Mouse (Mus musculus) liver, adult 2 months (tissue): ENCODE measurements at regions not wholly inside any gene's neighbourhood (a gene's known extent, or its start where the extent isn't known, plus 50 kb on each side); places are given as distances from the start of the nearest gene placed in this dataset.

Source experiments
- DNase-seq: peaks from one replicate; pipeline ENCODE4 v3.0.0-alpha.2; 2011; ENCODE audit warnings: low read depth, low spot score; ENCODE audit errors: extremely low read depth
- H3K27ac ChIP-seq: fragments of 200-500 bp; replicated peaks from 2 replicates; pipeline ENCODE4 v1.5.1; 2012; ENCODE audit warnings: low read depth, mild to moderate bottlenecking, control low read depth, inconsistent platforms, low read length; ENCODE audit not compliant: insufficient read depth
- H3K27me3 ChIP-seq: fragments of 200-500 bp; 2 replicates; pipeline ENCODE4 v1.6.1; 2012; ENCODE audit warnings: mild to moderate bottlenecking, moderate library complexity, low read length, inconsistent platforms; ENCODE audit not compliant: control insufficient read depth, insufficient read depth
- H3K36me3 ChIP-seq: fragments of 200-500 bp; 2 replicates; pipeline ENCODE4 v1.6.1; 2012; ENCODE audit warnings: low read length, inconsistent platforms; ENCODE audit not compliant: control insufficient read depth, insufficient read depth
- H3K4me1 ChIP-seq: fragments of 200-500 bp; 2 replicates; pipeline ENCODE4 v1.6.1; 2011; ENCODE audit warnings: low read length; ENCODE audit not compliant: control insufficient read depth, insufficient read depth
- H3K4me3 ChIP-seq: fragments of 200-500 bp; 2 replicates; pipeline ENCODE4 v1.5.1; 2011; ENCODE audit warnings: low read depth, mild to moderate bottlenecking, control low read depth, low read length, moderate library complexity; ENCODE audit not compliant: insufficient read depth
- H3K79me2 ChIP-seq: fragments of 200-500 bp; 2 replicates; pipeline ENCODE4 v1.6.1; 2012; ENCODE audit warnings: inconsistent platforms, mild to moderate bottlenecking, low read length, moderate library complexity; ENCODE audit not compliant: control insufficient read depth, insufficient read depth
- H3K9ac ChIP-seq: fragments of 200-500 bp; 2 replicates; pipeline ENCODE4 v1.6.1; 2012; ENCODE audit warnings: low read depth, mild to moderate bottlenecking, control low read depth, inconsistent platforms, low read length
- CTCF ChIP-seq: fragments of 200-500 bp; IDR thresholded peaks from 2 replicates; pipeline ENCODE4 v1.5.1; 2011; ENCODE audit warnings: low read depth, low read length, control low read depth
- POLR2A ChIP-seq: fragments of 200-500 bp; IDR thresholded peaks from 2 replicates; pipeline ENCODE4 v1.6.1; 2011; ENCODE audit warnings: low read length, control low read depth; ENCODE audit not compliant: insufficient read depth; ENCODE audit errors: extremely low read depth
- WGBS: fragments of 180-500 bp; shearing (Covaris S2); methylation state at CpG from one replicate; pipeline ENCODE4 v1.1.7; 2018; 5-methylcytosine and 5-hydroxymethylcytosine counted together

- WGBS = 86% methylated on average over 5 of the region's 5 CpGs
- H3K27me3 ChIP-seq = no peaks in the 10 kb centered on the region
- H3K4me3 ChIP-seq = no peak overlapping the region
- DNase-seq = no peak
- H3K4me1 ChIP-seq = no peaks in the 10 kb centered on the region
- H3K36me3 ChIP-seq = no peaks in the 10 kb centered on the region
- no peak overlapping the region for H3K27ac ChIP-seq
- TF ChIP-seq POLR2A (no peak), CTCF (no peak)
- H3K9ac ChIP-seq = no peak overlapping the region
- H3K79me2 ChIP-seq = no peaks in the 10 kb centered on the region
Observed at GRCm38 (mm10) chr13:25392770-25393290, 122.5 kb upstream of the Nrsn1 start.

GRCm38 (mm10) chr13:25362627-25362967 lies 92.3 kb upstream of the Nrsn1 start:
- no peaks in the 10 kb centered on the region; the same call in 1 of the 2 replicates for H3K27me3 ChIP-seq
- H3K27ac ChIP-seq = no peak overlapping the region
- no peak for DNase-seq
- TF ChIP-seq POLR2A (no peak), CTCF (no peak)
- H3K9ac ChIP-seq = no peak overlapping the region
- H3K4me1 ChIP-seq = no peaks in the 10 kb centered on the region
- H3K36me3 ChIP-seq = no peaks in the 10 kb centered on the region
- no peak overlapping the region for H3K4me3 ChIP-seq
- WGBS = 65% methylated on average over 4 of the region's 4 CpGs
- no peaks in the 10 kb centered on the region for H3K79me2 ChIP-seq

GRCm38 (mm10) chr13:25361850-25362626 lies 91.7 kb upstream of the Nrsn1 start:
- Histone ChIP-seq H3K9ac (no peak overlapping the region), H3K27ac (no peak overlapping the region), H3K36me3 (no peaks in the 10 kb centered on the region), H3K27me3 (no peaks in the 10 kb centered on the region; the same call in 1 of the 2 replicates), H3K4me1 (no peaks in the 10 kb centered on the region), H3K79me2 (no peaks in the 10 kb centered on the region), H3K4me3 (no peak overlapping the region)
- TF ChIP-seq CTCF (no peak), POLR2A (no peak)
- no peak for DNase-seq
- WGBS = 82% methylated on average over 7 of the region's 7 CpGs

- TF ChIP-seq CTCF (no peak), POLR2A (no peak)
- Histone ChIP-seq H3K4me1 (no peaks in the 10 kb centered on the region), H3K36me3 (no peaks in the 10 kb centered on the region), H3K4me3 (no peak overlapping the region), H3K9ac (no peak overlapping the region), H3K27me3 (no peaks in the 10 kb centered on the region), H3K27ac (no peak overlapping the region), H3K79me2 (no peaks in the 10 kb centered on the region)
- no peak for DNase-seq
- WGBS = 35% methylated on average over 5 of the region's 5 CpGs
Observed at GRCm38 (mm10) chr13:25347558-25347957, 77.3 kb upstream of the Nrsn1 start.

- TF ChIP-seq POLR2A = no peak
- TF ChIP-seq CTCF = no peak
- WGBS = 85% methylated on average over 6 of the region's 6 CpGs
Observed at GRCm38 (mm10) chr13:25343309-25343708, 73.0 kb upstream of the Nrsn1 start.

GRCm38 (mm10) chr13:25341826-25342225 lies 71.5 kb upstream of the Nrsn1 start:
- H3K27ac ChIP-seq = no peak overlapping the region
- WGBS = 66% methylated on average over 1 of the region's 1 CpGs
- H3K36me3 ChIP-seq = no peaks in the 10 kb centered on the region
- no peaks in the 10 kb centered on the region for H3K4me1 ChIP-seq
- H3K27me3 ChIP-seq = no peaks in the 10 kb centered on the region
- no peak for DNase-seq
- H3K79me2 ChIP-seq = no peaks in the 10 kb centered on the region
- H3K4me3 ChIP-seq = no peak overlapping the region
- H3K9ac ChIP-seq = no peak overlapping the region
- TF ChIP-seq POLR2A = no peak
- no peak for TF ChIP-seq CTCF

More at GRCm38 (mm10) chr13:25343309-25343708, 73.0 kb upstream of the Nrsn1 start:
- Histone ChIP-seq H3K36me3 (no peaks in the 10 kb centered on the region), H3K9ac (no peak overlapping the region), H3K27me3 (no peaks in the 10 kb centered on the region), H3K79me2 (no peaks in the 10 kb centered on the region), H3K27ac (no peak overlapping the region), H3K4me1 (no peaks in the 10 kb centered on the region), H3K4me3 (no peak overlapping the region)
- no peak for DNase-seq
